Mouse (Mus musculus) hindbrain, postnatal 0 days (tissue): ENCODE measurements around the gene Papln. TPM values are rescaled to one million over a fixed set of nuclear protein-coding genes. Genes with fewer than 3 reads are reported as not detected.

ENCODE experiments used
- ATAC-seq: fragments of 200-750 bp; cut with Nextera tagmentation; 2 replicates; pipeline ENCODE4 v1.8.0; 2017; ENCODE audit warnings: mild to moderate bottlenecking, moderate TSS enrichment, moderate library complexity
- DNase-seq: peaks from one replicate; pipeline ENCODE4 v3.0.0-alpha.2; 2015; ENCODE audit warnings: low spot score
- H3K27ac ChIP-seq: fragments of 300-500 bp; sonication (generic); 2 replicates; pipeline ENCODE4 v1.5.1; 2014; ENCODE audit warnings: mild to moderate bottlenecking
- H3K27me3 ChIP-seq: fragments of 300-500 bp; sonication (generic); 2 replicates; pipeline ENCODE4 v1.6.1; 2014; ENCODE audit warnings: low read length, mixed read lengths; ENCODE audit not compliant: insufficient read depth
- H3K36me3 ChIP-seq: fragments of 300-500 bp; sonication (generic); 2 replicates; pipeline ENCODE4 v1.6.1; 2014; ENCODE audit warnings: low read length, mixed read lengths; ENCODE audit not compliant: insufficient read depth
- H3K4me1 ChIP-seq: fragments of 300-500 bp; sonication (generic); 2 replicates; pipeline ENCODE4 v1.6.1; 2014; ENCODE audit warnings: antibody characterized with exemption, low read length, mixed read lengths; ENCODE audit not compliant: insufficient read depth
- H3K4me2 ChIP-seq: fragments of 300-500 bp; sonication (generic); 2 replicates; pipeline ENCODE4 v1.6.1; 2014; ENCODE audit warnings: low read depth, mild to moderate bottlenecking, low read length, moderate library complexity, mixed read lengths
- H3K4me3 ChIP-seq: fragments of 300-500 bp; sonication (generic); 2 replicates; pipeline ENCODE4 v1.5.1; 2014; ENCODE audit warnings: low read length
- H3K9ac ChIP-seq: fragments of 300-500 bp; sonication (generic); replicated peaks from 2 replicates; pipeline ENCODE4 v1.6.1; 2014; ENCODE audit warnings: mild to moderate bottlenecking, low read length, moderate library complexity, mixed read lengths
- H3K9me3 ChIP-seq: fragments of 300-500 bp; sonication (generic); 2 replicates; pipeline ENCODE4 v1.6.1; 2016; ENCODE audit warnings: low read length, mixed read lengths
- CTCF ChIP-seq: IDR thresholded peaks from 2 replicates; pipeline ENCODE4 v1.5.1; 2016; ENCODE audit warnings: antibody characterized with exemption, control low read depth, low read depth
- WGBS: fragments of 180-500 bp; shearing (Covaris S2); extraction: QIAGEN DNeasy Blood & Tissue Kit; methylation state at CpG from one replicate; pipeline ENCODE4 v1.1.7; 2014; 5-methylcytosine and 5-hydroxymethylcytosine counted together
- polyA plus RNA-seq: library from polyadenylated mRNA; unstranded; fragments of >200 nt; fragmentation: Nextera tagmentation; extraction: Ambion mirVana; gene quantifications from 2 replicates; pipeline ENCODE4 v1.2.1, GENCODE M21; 2015
- total RNA-seq: library from RNA; depleted of rRNA; stranded (reverse); fragments of >200 nt; gene quantifications from 2 replicates; pipeline ENCODE4 v1.2.3, GENCODE M21; 2014

The Papln gene
- total and polyA plus RNA-seq, 2 experiments from 2014 or later = 0.44 to 3.0 TPM

- Histone ChIP-seq H3K9ac (no peak overlapping the region), H3K27me3 (no peaks in the 10 kb centered on the region), H3K27ac (no peak overlapping the region), H3K4me1 (no peaks in the 10 kb centered on the region), H3K4me3 (no peak overlapping the region), H3K4me2 (no peak overlapping the region), H3K9me3 (no peaks in the 10 kb centered on the region), H3K36me3 (no peaks in the 10 kb centered on the region)
- no peak for DNase-seq
- no peak for ATAC-seq
- no peak for TF ChIP-seq CTCF
- 87% methylated on average over 3 of the region's 3 CpGs for WGBS
These were observed 19.7 kb upstream of the Papln start for GRCm38 (mm10) chr12:83743712-83744111.

- Histone ChIP-seq H3K4me3 (no peak overlapping the region), H3K9ac (no peak overlapping the region), H3K4me2 (no peak overlapping the region), H3K4me1 (0 out of 2 replicates have a peak, but pooled peaks cover 3% of the 10 kb centered on the region), H3K27ac (no peak overlapping the region), H3K36me3 (no peaks in the 10 kb centered on the region), H3K9me3 (no peaks in the 10 kb centered on the region), H3K27me3 (no peaks in the 10 kb centered on the region)
- ATAC-seq (no peak), DNase-seq (no peak)
- no peak for TF ChIP-seq CTCF
- WGBS = 49% methylated on average over 1 of the region's 1 CpGs
These were observed 14.2 kb upstream of the Papln start for GRCm38 (mm10) chr12:83749186-83749585.

GRCm38 (mm10) chr12:83752495-83752894, 10.9 kb upstream of the Papln start:
- H3K9ac ChIP-seq = no peak overlapping the region
- ATAC-seq (no peak), DNase-seq (peak; percentile 23)
- no peaks in the 10 kb centered on the region for H3K36me3 ChIP-seq
- H3K4me2 ChIP-seq = no peak overlapping the region
- no peak for TF ChIP-seq CTCF
- no peaks in the 10 kb centered on the region for H3K9me3 ChIP-seq
- no peaks in the 10 kb centered on the region for H3K27me3 ChIP-seq
- H3K4me3 ChIP-seq = no peak overlapping the region
- 0 out of 2 replicates have a peak, but pooled peaks cover 3% of the 10 kb centered on the region for H3K4me1 ChIP-seq
- no peak overlapping the region for H3K27ac ChIP-seq
- 26% methylated on average over 2 of the region's 2 CpGs for WGBS

- WGBS = 64% methylated on average over 10 of the region's 10 CpGs
- H3K4me2 ChIP-seq = no peak overlapping the region
- DNase-seq (no peak), ATAC-seq (no peak)
- H3K27me3 ChIP-seq = no peaks in the 10 kb centered on the region
- 0 out of 2 replicates have a peak, but pooled peaks cover 6% of the 10 kb centered on the region for H3K4me1 ChIP-seq
- no peak overlapping the region for H3K27ac ChIP-seq
- no peaks in the 10 kb centered on the region for H3K9me3 ChIP-seq
- TF ChIP-seq CTCF = no peak
- no peak overlapping the region for H3K9ac ChIP-seq
- no peaks in the 10 kb centered on the region for H3K36me3 ChIP-seq
- no peak overlapping the region for H3K4me3 ChIP-seq
These were observed 4.7 kb upstream of the Papln start for GRCm38 (mm10) chr12:83758735-83759134.

- DNase-seq = no peak
These were observed 3.2 kb upstream of the Papln start for GRCm38 (mm10) chr12:83760201-83760600.

GRCm38 (mm10) chr12:83762706-83763105, 728 bp upstream of the Papln start:
- WGBS = 17% methylated on average over 4 of the region's 4 CpGs
- DNase-seq (no peak), ATAC-seq (no peak)
- Histone ChIP-seq H3K27me3 (no peaks in the 10 kb centered on the region), H3K9ac (no peak overlapping the region), H3K27ac (no peak overlapping the region), H3K4me2 (no peak overlapping the region), H3K4me3 (no peak overlapping the region), H3K9me3 (no peaks in the 10 kb centered on the region), H3K4me1 (0 out of 2 replicates have a peak, but pooled peaks cover 9% of the 10 kb centered on the region), H3K36me3 (no peaks in the 10 kb centered on the region)
- TF ChIP-seq CTCF = no peak

More at GRCm38 (mm10) chr12:83760201-83760600, 3.2 kb upstream of the Papln start:
- no peak overlapping the region for H3K4me2 ChIP-seq
- no peaks in the 10 kb centered on the region for H3K27me3 ChIP-seq
- no peaks in the 10 kb centered on the region for H3K36me3 ChIP-seq
- no peak for TF ChIP-seq CTCF
- H3K4me1 ChIP-seq = 0 out of 2 replicates have a peak, but pooled peaks cover 9% of the 10 kb centered on the region
- no peak for ATAC-seq
- H3K27ac ChIP-seq = no peak overlapping the region
- H3K9me3 ChIP-seq = no peaks in the 10 kb centered on the region
- WGBS = 88% methylated on average over 2 of the region's 2 CpGs
- H3K4me3 ChIP-seq = no peak overlapping the region
- no peak overlapping the region for H3K9ac ChIP-seq

GRCm38 (mm10) chr12:83764044-83764365, 571 bp downstream of the Papln start:
- Histone ChIP-seq H3K9ac (peak overlapping the region; percentile 40), H3K4me3 (peak overlapping the region; percentile 24), H3K27ac (no peak overlapping the region), H3K27me3 (no peaks in the 10 kb centered on the region), H3K9me3 (no peaks in the 10 kb centered on the region), H3K4me2 (peak overlapping the region; percentile 59), H3K4me1 (0 out of 2 replicates have a peak, but pooled peaks cover 9% of the 10 kb centered on the region), H3K36me3 (no peaks in the 10 kb centered on the region)
- DNase-seq (no peak), ATAC-seq (peak; percentile 6; the same call in 1 of the 2 replicates)
- no peak for TF ChIP-seq CTCF
- 9% methylated on average over 14 of the region's 14 CpGs for WGBS
